Mouse (Mus musculus) natural killer cell, adult 2 months (primary cell): ENCODE measurements around the gene Zzef1.
"Not testable (repeated sequence)": the region's sequence is repeated elsewhere in the genome, so short reads cannot be mapped to it uniquely, and the experiment has no call there.

Experiments used
- DNase-seq, 2 experiments: peaks; one replicate each; pipeline ENCODE4 v3.0.0; 2022; ENCODE audit warnings: low spot score in 2 of 2

Gene Zzef1

GRCm38 (mm10) chr11:72795455-72796295 is at the start of gene Zzef1, which contains the start of gene Cyb5d2:
Gene Zzef1, plus strand, starts transcription at chr11:72796226.
Gene Cyb5d2, minus strand, starts transcription at chr11:72796142.
- peak; percentile 93 to 94 for DNase-seq

DNA sequence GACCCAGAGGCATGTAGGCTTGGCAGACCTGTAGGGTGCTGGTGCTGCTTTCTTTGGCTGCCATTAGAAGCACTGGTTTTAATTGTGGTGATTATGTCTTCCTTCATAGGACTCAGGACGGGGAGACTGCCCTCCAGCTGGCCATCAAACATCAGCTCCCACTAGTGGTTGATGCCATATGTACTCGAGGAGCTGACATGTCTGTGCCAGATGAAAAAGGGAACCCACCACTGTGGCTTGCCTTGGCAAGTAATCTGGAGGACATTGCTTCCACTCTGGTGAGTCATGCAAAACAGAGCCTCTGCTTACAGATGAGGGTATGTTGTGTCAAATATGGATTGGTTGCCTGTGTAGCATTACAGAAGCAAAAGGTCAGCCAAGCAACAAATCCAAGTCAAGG is 44.1 kb upstream of the Zzef1 start:
- no peak for DNase-seq

DNA sequence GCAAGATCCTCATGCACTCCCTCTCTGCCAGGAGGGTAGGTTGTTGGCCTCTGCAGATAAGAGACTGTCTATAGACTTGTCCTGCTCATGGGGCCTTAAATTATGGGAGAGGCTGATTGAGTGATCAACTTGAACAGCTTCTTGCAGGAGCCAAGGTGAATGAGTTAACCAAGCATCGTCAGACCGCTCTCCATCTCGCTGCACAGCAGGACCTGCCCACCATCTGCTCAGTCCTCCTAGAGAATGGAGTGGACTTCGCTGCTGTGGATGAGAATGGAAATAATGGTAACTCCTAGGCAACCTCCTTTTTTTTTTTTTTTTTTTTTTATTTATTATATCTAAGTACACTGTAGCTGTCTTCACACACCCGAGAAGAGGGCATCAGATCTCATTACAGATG is 37.7 kb upstream of the Zzef1 start:
- DNase-seq, result no peak

DNA sequence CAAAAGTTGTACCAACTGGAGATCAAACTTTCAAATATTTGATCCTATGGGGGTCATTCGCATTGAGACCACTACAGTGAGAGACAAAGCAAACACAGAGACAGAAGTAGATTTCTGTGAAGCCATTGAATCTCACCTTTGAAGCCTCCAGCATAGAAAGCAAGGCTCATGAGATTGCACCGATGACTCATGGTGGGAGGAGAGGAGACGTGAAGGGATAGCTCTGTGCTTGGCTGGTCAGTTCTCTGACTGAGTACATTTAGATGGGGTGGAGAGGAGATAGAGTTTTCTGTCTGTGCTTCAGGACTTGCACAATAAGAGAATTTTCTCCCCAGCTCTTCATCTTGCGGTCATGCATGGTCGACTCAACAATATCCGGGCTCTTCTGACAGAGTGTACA is 36.4 kb upstream of the Zzef1 start:
- no peak for DNase-seq

DNA sequence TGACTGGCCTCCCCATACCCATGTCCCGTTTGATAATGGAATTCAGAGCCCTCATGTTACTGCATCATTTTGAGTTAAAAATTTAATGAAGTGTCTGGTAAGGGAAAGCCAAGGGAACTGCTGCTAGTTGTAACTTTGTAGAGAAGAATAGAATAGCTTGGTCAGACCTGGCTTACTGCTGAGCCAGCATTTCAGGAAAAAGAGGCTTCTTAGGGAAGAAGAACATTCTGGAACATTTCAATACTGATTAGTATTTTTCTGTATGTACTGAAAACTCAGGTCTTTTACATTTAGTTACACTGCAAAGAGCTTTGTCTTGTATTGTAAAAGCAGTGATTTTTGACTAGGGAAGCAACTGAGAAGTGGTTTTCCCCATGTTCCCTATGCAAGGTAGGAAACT is 35.2 kb upstream of the Zzef1 start:
- no peak for DNase-seq

DNA sequence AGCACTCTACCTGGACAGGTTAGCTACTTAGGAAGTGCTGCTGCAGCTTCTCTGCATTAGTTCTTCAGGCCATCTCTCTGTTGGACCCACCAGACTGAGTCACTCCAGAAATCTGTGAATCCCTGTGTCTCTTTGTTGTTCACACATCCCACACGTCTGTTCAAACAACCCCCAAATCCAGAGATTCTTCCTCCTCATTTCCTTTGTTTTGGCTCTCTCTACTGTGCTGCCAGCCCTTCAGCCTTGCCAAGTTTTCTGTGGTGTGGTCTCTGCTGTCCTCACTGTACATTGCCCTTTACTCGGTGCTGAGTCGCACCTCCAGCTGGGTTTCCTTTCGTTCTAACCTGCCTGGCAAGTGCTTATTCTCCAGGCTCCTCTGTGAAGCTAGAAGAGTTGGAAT is 31.8 kb upstream of the Zzef1 start:
- DNase-seq, result no peak

DNA sequence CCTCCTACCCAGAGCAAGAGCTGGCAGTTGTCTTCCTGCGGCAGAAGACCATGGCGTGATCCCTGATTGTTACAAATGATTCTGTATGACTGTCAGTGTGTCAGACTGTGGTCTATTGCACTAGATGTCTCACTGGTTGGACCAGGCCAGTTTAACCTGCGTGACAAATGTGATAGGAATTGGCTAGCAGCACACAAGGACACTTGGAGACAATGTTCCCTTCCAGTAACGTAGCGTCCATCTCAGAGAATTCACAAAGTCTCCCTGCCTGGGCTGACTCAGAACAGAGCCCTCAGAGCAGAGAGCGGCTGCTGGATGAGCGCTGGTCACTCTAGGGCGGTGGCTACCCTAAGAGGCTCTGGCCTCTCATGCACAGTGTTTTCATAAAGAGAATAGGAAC is 28.3 kb upstream of the Zzef1 start:
- no peak for DNase-seq

DNA sequence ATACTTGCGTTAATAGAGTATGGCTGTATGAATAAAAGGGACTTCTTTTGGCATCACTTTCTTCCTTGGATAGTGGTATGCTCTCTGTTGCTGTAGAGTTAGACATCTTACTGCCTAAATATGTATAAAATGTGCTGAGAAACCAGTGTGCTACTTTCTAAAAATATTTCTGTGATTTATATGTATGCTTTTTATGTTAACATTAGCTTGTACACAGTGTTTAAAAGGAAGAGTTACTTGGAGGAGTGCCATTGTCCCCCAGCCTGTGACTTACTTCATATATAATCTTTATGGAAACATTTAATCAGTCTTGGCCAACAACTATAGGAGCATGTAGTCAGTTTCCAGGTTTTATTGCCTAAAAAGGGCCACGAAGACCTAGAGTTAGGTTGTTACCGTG is 27.0 kb upstream of the Zzef1 start:
- DNase-seq, result no peak

GRCm38 (mm10) chr11:72770324-72770723 is 25.7 kb upstream of the Zzef1 start:
- no peak for DNase-seq

- no peak for DNase-seq
Measured at GRCm38 (mm10) chr11:72770816-72771215, 25.2 kb upstream of the Zzef1 start.

GRCm38 (mm10) chr11:72771461-72771860 is 24.6 kb upstream of the Zzef1 start:
- DNase-seq, result no peak

GRCm38 (mm10) chr11:72772611-72773010 is 23.4 kb upstream of the Zzef1 start:
- DNase-seq, result not testable (repeated sequence)

DNA sequence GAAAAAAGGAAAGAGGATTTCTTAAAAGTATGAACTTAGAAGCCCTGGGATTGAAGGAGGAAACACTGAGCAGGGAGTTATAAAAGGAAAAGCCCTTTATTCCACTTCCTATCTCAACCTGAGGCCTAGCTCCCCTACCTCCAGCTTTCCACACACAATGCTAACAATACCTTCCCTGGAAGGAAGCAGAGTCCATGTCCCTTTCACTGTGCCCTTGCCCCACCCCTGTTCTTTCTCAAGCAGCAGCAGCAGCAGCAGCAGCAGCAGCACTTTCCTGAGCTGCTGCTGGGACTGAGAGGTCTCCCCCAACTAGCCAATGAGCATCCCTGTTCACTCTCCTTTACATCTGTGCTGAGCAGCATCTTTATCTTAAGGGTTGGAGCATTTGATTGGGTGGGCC is 17.1 kb upstream of the Zzef1 start:
- DNase-seq, result no peak

GRCm38 (mm10) chr11:72782103-72782502 is 13.9 kb upstream of the Zzef1 start:
- peak in 1 of 2 experiments; percentile 2 for DNase-seq

DNA sequence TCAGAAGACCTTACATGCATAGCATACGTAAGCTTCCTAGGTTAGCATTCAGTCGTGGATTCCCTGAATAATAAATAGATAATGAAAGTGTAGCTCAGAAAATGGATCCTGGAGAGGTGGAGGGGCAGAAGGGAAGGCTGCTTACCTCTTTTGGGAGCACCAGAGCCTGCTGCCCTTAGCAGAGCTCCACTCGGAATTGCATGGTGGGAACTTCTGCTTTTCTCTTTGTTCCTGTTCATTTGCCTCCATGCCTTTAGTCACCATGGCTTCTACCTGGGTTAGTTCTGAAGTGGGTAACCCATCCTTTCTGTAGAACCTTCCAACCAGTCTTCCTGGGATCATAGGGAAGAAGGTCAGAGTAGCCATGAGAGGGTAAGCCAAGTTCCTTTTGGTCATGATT is 13.5 kb upstream of the Zzef1 start:
- DNase-seq, result no peak

GRCm38 (mm10) chr11:72792033-72792432 is 4.0 kb upstream of the Zzef1 start:
- DNase-seq, result no peak

DNA sequence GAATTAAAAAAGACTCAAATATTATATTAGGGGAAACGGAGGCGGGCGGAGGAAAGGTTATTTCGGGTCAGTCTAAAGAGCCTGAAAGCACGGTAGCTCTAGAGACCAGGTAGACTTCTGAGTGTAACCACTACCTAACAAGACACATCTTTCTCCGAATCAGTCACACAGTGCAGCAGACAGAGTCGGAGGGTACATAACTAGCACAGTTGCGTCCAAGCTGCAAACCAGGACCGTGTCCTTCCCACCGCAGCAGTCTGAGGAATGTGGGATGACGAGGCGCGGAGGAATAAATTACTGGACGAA is 924 bp upstream of the Zzef1 start:
- no peak for DNase-seq

DNA sequence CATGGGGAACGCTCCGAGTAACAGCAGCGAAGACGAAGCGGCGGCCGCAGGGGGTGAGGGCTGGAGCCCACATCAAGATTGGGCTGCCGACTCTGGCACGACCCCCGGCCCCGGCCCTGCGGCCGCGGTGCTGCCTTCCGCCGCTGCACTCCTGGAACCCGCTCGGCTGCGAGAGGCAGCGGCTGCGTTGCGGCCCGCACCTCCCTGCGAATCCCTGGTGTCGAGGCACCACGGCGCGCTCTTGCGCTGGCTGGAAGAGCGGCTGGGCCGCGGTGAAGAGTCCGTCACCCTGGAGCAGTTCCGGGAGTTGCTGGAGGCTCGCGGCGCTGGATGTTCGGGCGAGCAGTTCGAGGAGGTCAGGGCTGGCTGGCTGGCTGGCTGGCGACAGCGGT is 266 bp downstream of the Zzef1 start:
- DNase-seq, result no peak

- DNase-seq, result no peak
Measured at GRCm38 (mm10) chr11:72796773-72797338, 830 bp downstream of the Zzef1 start.

- no peak for DNase-seq
Measured at GRCm38 (mm10) chr11:72798112-72798511, 2.1 kb downstream of the Zzef1 start.

DNA sequence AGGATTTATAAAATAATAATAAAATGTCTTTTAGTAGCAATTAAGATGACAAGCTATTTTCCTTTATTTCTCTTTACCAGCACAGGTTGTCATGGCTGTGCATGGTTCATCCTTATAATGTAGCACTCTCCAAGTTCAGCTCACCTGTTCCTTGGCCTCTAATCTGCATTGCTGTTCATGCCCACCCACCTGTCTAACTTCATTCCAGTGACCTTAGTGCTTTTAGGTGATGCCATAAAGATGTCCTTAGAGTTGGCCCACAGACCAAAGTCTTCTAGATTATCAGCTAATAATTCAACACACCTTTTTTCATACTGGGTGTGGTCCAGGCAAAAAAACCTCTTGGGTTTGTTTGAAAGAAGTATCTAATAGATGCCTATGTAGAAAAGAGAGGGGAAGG is 5.2 kb downstream of the Zzef1 start:
- no peak for DNase-seq

DNA sequence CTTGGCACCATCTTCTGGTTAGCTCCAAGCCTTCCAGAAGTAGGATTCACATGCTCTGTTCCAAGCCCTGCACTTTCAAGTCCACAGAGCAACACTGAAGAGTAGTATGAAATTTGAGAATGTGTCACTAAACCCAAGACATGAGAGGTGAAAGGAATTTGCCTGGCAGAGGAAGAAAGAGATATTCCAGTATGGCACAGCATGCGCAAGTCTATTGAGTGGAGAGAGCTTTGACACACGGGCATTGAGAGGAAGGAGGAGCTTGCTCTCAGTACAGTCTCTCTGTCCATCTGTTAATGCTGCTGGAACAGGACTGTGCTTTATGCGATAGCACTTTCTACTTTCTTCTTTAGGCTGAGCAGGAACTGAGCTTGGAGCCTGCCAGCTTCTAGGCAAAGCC is 7.0 kb downstream of the Zzef1 start:
- no peak for DNase-seq

GRCm38 (mm10) chr11:72804586-72804985 is 8.6 kb downstream of the Zzef1 start:
- no peak for DNase-seq

- no peak for DNase-seq
Measured at GRCm38 (mm10) chr11:72805232-72805631, 9.2 kb downstream of the Zzef1 start.
